Mouse (Mus musculus) hindbrain, embryonic 10.5 days (tissue): ENCODE measurements around the gene Cep131. TPM values are rescaled to one million over a fixed set of nuclear protein-coding genes. Genes with fewer than 3 reads are reported as not detected.

Experiments
- DNase-seq: peaks from one replicate; pipeline ENCODE4 v3.0.0-alpha.2; 2017; ENCODE audit warnings: low spot score
- H3K27ac ChIP-seq: fragments of 300-500 bp; sonication (generic); 2 replicates; pipeline ENCODE4 v1.5.1; 2016; ENCODE audit warnings: mild to moderate bottlenecking, moderate library complexity
- H3K27me3 ChIP-seq: fragments of 300-500 bp; sonication (generic); 2 replicates; pipeline ENCODE4 v1.6.1; 2016; ENCODE audit warnings: mild to moderate bottlenecking; ENCODE audit not compliant: poor library complexity, insufficient read depth, severe bottlenecking
- H3K36me3 ChIP-seq: fragments of 300-500 bp; sonication (generic); 2 replicates; pipeline ENCODE4 v1.6.1; 2016; ENCODE audit warnings: mild to moderate bottlenecking, moderate library complexity
- H3K4me1 ChIP-seq: fragments of 300-500 bp; sonication (generic); replicated peaks from 2 replicates; pipeline ENCODE4 v1.6.1; 2016; ENCODE audit warnings: mild to moderate bottlenecking
- H3K4me3 ChIP-seq: fragments of 300-500 bp; sonication (generic); 2 replicates; pipeline ENCODE4 v1.5.1; 2016; ENCODE audit warnings: mild to moderate bottlenecking, moderate library complexity
- H3K9me3 ChIP-seq: fragments of 300-500 bp; sonication (generic); 2 replicates; pipeline ENCODE4 v1.6.1; 2016; ENCODE audit warnings: mild to moderate bottlenecking, moderate library complexity
- WGBS: fragments of 180-500 bp; shearing (Covaris S2); methylation state at CpG from one replicate; pipeline ENCODE4 v1.1.7; 2016; 5-methylcytosine and 5-hydroxymethylcytosine counted together
- polyA plus RNA-seq: library from polyadenylated mRNA; unstranded; fragments of >200 nt; fragmentation: Nextera tagmentation; extraction: Ambion mirVana; gene quantifications from 2 replicates; pipeline ENCODE4 v1.2.1, GENCODE M21; 2016

The Cep131 gene
- polyA plus RNA-seq, 1 experiment from 2014 or later, result 45.4 TPM

- H3K36me3 ChIP-seq, result peaks cover 57% of the 10 kb centered on the region
- no peaks in the 10 kb centered on the region for H3K9me3 ChIP-seq
- H3K27ac ChIP-seq, result no peak overlapping the region
- DNase-seq, result no peak
- H3K4me3 ChIP-seq, result no peak overlapping the region
- peaks cover 22% of the 10 kb centered on the region for H3K27me3 ChIP-seq
- H3K4me1 ChIP-seq, result peaks cover 43% of the 10 kb centered on the region
- 90% methylated on average over 5 of the region's 5 CpGs for WGBS
Measured at GRCm38 (mm10) chr11:120063326-120063725, 23.3 kb downstream of the Cep131 start.

GRCm38 (mm10) chr11:120060634-120061033 lies 26.0 kb downstream of the Cep131 start:
- Histone ChIP-seq H3K9me3 (no peaks in the 10 kb centered on the region), H3K27ac (no peak overlapping the region; the same call in 1 of the 2 replicates), H3K4me3 (no peak overlapping the region), H3K36me3 (peaks cover 30% of the 10 kb centered on the region), H3K4me1 (peaks cover 23% of the 10 kb centered on the region), H3K27me3 (no peaks in the 10 kb centered on the region)
- DNase-seq, result no peak
- WGBS, result 88% methylated on average over 8 of the region's 8 CpGs

DNA sequence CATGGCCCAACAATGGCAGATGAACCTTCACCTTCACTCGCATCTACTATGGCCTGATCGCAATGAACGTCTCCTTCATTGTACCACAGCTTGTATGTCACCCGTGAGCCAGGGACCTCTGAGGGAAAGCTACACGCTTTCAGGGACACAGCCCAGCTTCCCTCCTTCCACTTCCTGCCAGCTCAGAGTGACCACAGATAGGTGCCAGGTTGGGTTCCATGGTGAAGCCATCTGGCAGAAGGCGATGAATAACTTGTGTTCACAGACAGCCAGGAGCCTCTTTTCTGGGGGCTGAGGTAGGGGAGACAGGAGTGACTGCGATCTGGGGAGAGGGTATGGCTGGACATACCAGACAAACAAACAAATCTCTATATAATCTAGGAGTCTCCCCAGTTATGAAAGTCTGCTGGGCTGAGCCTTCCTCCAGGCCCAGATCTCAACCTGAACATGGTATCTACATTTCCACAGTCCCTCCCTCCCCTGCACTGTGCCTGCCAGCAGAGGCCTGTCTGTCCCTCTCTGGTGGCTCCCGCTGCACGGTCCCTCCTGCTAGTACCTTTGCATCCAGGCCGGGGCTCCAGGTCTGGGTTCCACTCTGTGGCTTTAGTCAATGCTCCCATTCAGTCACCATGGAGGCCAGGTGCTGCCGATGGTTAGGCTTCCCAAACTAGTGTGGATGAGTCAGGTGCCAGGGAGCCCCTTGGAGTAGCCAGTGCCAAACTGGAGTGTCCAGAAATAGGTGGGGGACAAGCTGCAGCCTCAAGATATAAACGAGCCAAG lies 30.5 kb downstream of the Cep131 start:
- 89% methylated on average over 12 of the region's 12 CpGs for WGBS

DNA sequence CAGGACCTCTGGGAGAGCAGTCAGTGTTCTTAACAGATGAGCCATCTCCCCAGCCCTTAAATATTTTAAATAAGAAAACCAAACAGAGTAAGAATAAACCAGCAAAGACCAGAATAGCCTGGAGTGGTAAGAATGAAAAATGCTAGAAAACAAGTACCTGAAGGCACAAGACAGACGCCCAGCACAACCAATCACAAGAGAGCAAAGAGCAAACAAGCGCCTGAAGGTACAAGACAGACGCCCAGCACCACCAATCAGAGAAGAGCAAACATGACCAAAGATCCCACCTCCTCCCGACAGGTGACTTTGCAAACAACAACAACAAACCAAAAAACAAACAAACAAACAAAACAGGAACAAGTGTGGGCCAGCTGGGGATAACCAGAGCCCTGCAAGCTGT lies 32.8 kb downstream of the Cep131 start:
- Histone ChIP-seq H3K9me3 (no peaks in the 10 kb centered on the region), H3K4me1 (peaks cover 26% of the 10 kb centered on the region), H3K36me3 (no peaks in the 10 kb centered on the region), H3K4me3 (no peak overlapping the region), H3K27me3 (peaks cover 27% of the 10 kb centered on the region), H3K27ac (no peak overlapping the region)
- 80% methylated on average over 4 of the region's 4 CpGs for WGBS
- no peak for DNase-seq

More for the DNA sequence above, 30.5 kb downstream of the Cep131 start:
- Histone ChIP-seq H3K27me3 (peaks cover 4% of the 10 kb centered on the region), H3K4me1 (peaks cover 20% of the 10 kb centered on the region), H3K27ac (0 out of 2 replicates have a peak overlapping the region, but pooled peaks have one; percentile 16), H3K9me3 (no peaks in the 10 kb centered on the region), H3K4me3 (no peak overlapping the region), H3K36me3 (no peaks in the 10 kb centered on the region)
- DNase-seq, result no peak

DNA sequence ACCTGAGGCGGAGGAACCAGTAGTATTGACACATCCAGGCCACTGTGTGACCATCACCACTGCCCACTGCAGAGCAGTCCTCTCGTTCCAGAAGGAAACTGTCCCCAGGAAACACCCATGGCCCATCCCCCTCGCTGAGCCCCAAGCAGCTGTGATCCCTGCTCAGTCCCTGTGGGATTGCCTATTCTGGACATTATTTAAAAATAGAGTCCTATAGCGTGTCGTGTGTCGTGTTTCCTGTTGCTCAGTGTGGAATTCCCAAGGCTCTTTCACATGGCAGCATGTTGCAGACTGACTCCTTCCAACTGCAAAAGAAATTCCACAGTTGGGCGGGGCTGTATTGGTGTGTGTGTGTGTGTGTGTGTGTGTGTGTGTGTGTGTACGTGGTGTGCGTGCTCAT lies 34.4 kb downstream of the Cep131 start:
- peaks cover 43% of the 10 kb centered on the region for H3K27me3 ChIP-seq
- DNase-seq, result no peak
- 82% methylated on average over 9 of the region's 9 CpGs for WGBS
- no peaks in the 10 kb centered on the region for H3K9me3 ChIP-seq
- H3K36me3 ChIP-seq, result no peaks in the 10 kb centered on the region
- peaks cover 42% of the 10 kb centered on the region for H3K4me1 ChIP-seq
- no peak overlapping the region for H3K27ac ChIP-seq
- H3K4me3 ChIP-seq, result no peak overlapping the region

- no peak for DNase-seq
- no peaks in the 10 kb centered on the region for H3K36me3 ChIP-seq
- H3K9me3 ChIP-seq, result no peaks in the 10 kb centered on the region
- H3K4me3 ChIP-seq, result no peak overlapping the region
- H3K27me3 ChIP-seq, result peaks cover 53% of the 10 kb centered on the region
- H3K4me1 ChIP-seq, result peaks cover 52% of the 10 kb centered on the region
- 45% methylated on average over 14 of the region's 14 CpGs for WGBS
- H3K27ac ChIP-seq, result peak overlapping the region; percentile 74
Measured at GRCm38 (mm10) chr11:120051124-120051811, 35.4 kb downstream of the Cep131 start.

DNA sequence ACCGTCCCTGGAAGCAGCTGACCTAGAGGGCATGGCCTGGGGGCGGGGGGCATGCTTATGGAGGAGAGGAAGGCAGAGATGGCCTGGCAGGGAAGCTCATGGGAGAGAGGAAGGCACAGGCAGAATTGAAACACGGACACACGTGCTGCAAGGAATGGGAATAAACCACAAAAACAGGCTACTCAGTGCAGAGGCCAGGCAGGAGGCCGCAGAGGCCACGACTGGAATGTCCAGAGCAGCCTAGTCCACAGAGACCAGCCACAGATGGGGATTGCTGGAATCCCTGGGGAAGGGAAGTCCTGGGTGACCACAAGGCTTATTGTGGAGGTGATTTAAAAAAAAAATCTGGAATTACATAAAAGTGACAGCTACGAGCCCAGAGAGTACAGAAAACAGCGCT lies 37.6 kb downstream of the Cep131 start:
- Histone ChIP-seq H3K4me1 (peaks cover 65% of the 10 kb centered on the region), H3K27me3 (peaks cover 75% of the 10 kb centered on the region), H3K27ac (no peak overlapping the region), H3K9me3 (no peaks in the 10 kb centered on the region), H3K4me3 (no peak overlapping the region), H3K36me3 (no peaks in the 10 kb centered on the region)
- 77% methylated on average over 8 of the region's 8 CpGs for WGBS
- DNase-seq, result no peak

DNA sequence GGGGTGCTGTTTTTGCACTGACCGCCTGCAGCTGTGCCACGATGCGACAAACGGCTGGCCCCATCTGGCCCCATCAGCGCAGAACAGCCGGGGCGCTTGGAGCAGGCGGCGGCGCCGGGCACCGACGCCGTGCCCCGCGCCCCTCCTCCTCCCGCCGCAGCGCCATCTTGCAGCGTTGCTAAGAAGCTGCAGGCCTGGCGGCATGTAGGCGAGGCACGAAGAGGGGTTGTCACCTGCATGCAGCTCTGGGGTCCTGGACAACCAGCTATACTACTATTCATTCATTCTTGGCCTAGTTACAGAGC lies 38.4 kb downstream of the Cep131 start:
- H3K27me3 ChIP-seq, result peaks cover 76% of the 10 kb centered on the region
- DNase-seq, result peak; percentile 55
- peak overlapping the region; percentile 70 for H3K4me3 ChIP-seq
- H3K27ac ChIP-seq, result peak overlapping the region; percentile 87
- WGBS, result 2% methylated on average over 23 of the region's 23 CpGs
- H3K36me3 ChIP-seq, result no peaks in the 10 kb centered on the region
- H3K9me3 ChIP-seq, result no peaks in the 10 kb centered on the region
- H3K4me1 ChIP-seq, result peaks cover 66% of the 10 kb centered on the region

GRCm38 (mm10) chr11:120047531-120048251 lies 38.9 kb downstream of the Cep131 start:
- 5% methylated on average over 23 of the region's 23 CpGs for WGBS
- Histone ChIP-seq H3K27me3 (peaks cover 76% of the 10 kb centered on the region), H3K9me3 (no peaks in the 10 kb centered on the region), H3K27ac (peak overlapping the region; percentile 87), H3K4me3 (peak overlapping the region; percentile 70), H3K36me3 (no peaks in the 10 kb centered on the region), H3K4me1 (peaks cover 66% of the 10 kb centered on the region)
- no peak for DNase-seq

GRCm38 (mm10) chr11:120046553-120047191 lies 40.0 kb downstream of the Cep131 start, which contains the start of gene Aatk:
Gene Aatk (minus strand): TSS chr11:120047167.
- H3K27ac ChIP-seq, result peak within 1 kb of the TSS; percentile 87
- H3K4me1 ChIP-seq, result peaks cover 68% of the 10 kb centered on the region
- no peaks in the 10 kb centered on the region for H3K9me3 ChIP-seq
- WGBS, result under 1% methylated on average over 63 of the region's 63 CpGs
- peaks cover 76% of the 10 kb centered on the region for H3K27me3 ChIP-seq
- H3K36me3 ChIP-seq, result no peaks in the 10 kb centered on the region
- peak; percentile 57 for DNase-seq
- H3K4me3 ChIP-seq, result peak within 1 kb of the TSS; percentile 70

DNA sequence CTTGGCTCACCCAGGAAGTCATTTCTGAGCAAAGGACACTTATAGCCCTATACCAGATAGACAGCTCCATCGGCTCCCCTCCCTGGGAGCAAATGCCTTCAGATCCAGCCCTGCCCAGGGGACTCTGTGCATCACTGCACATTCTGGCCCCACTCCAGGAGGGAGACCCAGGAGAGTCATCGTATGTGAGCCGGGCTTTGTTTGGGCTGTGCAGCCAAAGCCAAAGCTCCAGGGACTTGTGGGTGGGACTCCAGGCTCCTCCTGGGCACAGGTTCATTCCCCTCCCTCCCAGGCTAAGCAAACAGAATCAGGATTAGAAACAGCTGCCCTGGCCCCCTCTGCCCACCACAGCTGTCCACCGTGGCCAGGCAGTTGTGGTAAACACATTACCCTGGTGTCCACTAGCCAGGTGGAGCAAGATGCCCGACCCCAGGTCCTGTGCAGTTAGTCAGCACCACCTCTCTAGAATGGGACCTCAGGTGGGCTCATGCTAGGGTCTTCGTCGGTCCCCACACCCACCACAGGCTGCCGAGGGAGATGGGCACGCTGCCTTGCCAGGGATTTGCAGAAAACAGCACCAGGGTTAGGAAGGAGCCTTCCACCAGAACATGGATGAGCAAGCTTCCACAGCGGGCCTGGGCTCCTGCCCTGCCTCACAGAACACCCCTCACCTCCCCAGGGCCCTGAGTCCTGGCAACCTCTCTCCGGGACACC lies 40.6 kb downstream of the Cep131 start:
- no peak for DNase-seq
- peaks cover 68% of the 10 kb centered on the region for H3K4me1 ChIP-seq
- H3K9me3 ChIP-seq, result no peaks in the 10 kb centered on the region
- H3K27me3 ChIP-seq, result peaks cover 70% of the 10 kb centered on the region
- 47% methylated on average over 11 of the region's 11 CpGs for whole genome bisulfite sequencing
- H3K27ac ChIP-seq, result peak overlapping the region; percentile 87
- H3K36me3 ChIP-seq, result no peaks in the 10 kb centered on the region
- H3K4me3 ChIP-seq, result peak overlapping the region; percentile 70

- Histone ChIP-seq H3K4me1 (peaks cover 66% of the 10 kb centered on the region), H3K4me3 (peak overlapping the region; percentile 70; the same call in 1 of the 2 replicates), H3K27me3 (peaks cover 64% of the 10 kb centered on the region), H3K27ac (no peak overlapping the region), H3K9me3 (no peaks in the 10 kb centered on the region), H3K36me3 (no peaks in the 10 kb centered on the region)
- DNase-seq, result no peak
- 56% methylated on average over 4 of the region's 4 CpGs for WGBS
Measured at GRCm38 (mm10) chr11:120045341-120045740, 41.3 kb downstream of the Cep131 start.
